ENCODE assay signal across 8 mouse cellular contexts in the genomic region with DNA sequence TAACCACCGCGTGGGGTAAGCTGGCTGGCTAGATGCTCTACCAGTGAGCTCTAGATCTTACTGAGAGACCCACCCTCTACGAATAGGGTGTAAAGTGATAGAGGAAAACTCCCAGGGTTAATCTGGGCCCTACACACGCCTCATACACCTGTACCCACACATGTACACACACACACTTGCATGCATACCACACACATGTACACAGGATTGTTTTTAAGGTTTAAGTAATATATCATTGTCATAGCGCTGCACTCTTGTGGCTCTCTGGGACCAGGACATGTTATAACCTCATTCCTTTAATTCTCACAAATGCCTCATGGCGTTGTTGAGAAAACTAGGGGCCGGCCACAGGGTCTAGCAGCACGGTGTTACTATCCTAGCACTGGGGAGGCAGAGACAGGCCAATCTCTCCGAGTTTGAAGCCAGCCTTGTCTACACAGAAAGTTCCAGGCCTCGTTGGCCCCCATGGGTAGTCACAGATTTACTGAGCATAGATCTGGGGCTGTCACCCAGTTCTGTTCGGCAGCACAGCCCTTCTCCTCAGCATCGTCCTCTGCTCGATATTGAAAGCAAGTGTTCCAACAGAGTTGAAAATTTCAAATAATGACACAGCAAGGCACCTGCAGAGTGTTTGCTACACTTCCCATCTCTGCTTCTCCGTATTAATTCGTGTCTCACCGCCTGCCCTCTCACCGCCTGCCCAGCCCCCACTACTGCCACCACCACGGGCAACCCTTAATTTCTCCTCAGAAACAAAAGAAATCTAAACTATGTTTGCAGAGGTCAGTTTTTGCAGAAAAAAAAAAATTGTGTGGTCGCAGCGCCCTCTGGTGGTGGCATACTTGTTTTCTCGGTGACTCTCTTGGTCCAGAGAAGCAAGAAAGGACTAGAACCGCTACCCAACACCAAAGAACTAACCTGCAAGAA. TPM values are rescaled to one million over a fixed set of nuclear protein-coding genes. Genes with fewer than 3 reads are reported as not detected.
A peak's percentile ranks its signal among the peaks of the same experiment; 100 is the strongest.
DNase-seq lines count a peak whose midpoint lies in the region; ATAC-seq and TF ChIP-seq lines count a peak whose summit lies in the region.

No protein-coding gene starts in this region.

- DNase-seq in CD8-positive naive resting alpha-beta T cell, adult 2 months (ENCODE audit: low read depth in 2 of 2, low spot score in 2 of 2): peak; percentile 26 to 42
- DNase-seq in adrenal gland, adult (ENCODE audit: inconsistent age in 2 of 2, low spot score in 1 of 2): peak; percentile 47 to 88
- peak; percentile 81 for DNase-seq in embryo, embryonic 9.5 days (ENCODE audit: extremely low spot score)
- peak; percentile 67 for DNase-seq in kidney, adult 2 months
- DNase-seq in liver, embryonic 11.5 days (ENCODE audit: low spot score): peak; percentile 74
- DNase-seq in thymus, postnatal 25 days: peak; percentile 34

- no peak overlapping the region for H3K4me2 ChIP-seq in liver, embryonic 11.5 days
- peak overlapping the region; percentile 34; the same call in 1 of the 2 replicates for H3K4me2 ChIP-seq in neural tube, embryonic 12.5 days (replicated peaks)

- no peaks in the 10 kb centered on the region for H3K27me3 ChIP-seq in kidney, adult 2 months (replicated peaks; ENCODE audit: control insufficient read depth, insufficient read depth, low read length)
- no peaks in the 10 kb centered on the region for H3K27me3 ChIP-seq in liver, embryonic 11.5 days (replicated peaks; ENCODE audit: control insufficient read depth, insufficient read depth, low read length)
- no peaks in the 10 kb centered on the region for H3K27me3 ChIP-seq in neural tube, embryonic 12.5 days (replicated peaks)

- peak; percentile 43; the same call in 1 of the 2 replicates for ATAC-seq in granulocyte monocyte progenitor cell, adult 5-6 weeks (replicated peaks; ENCODE audit: poor library complexity, severe bottlenecking)
- no peak for ATAC-seq in liver, embryonic 11.5 days (replicated peaks; ENCODE audit: low FRiP score)
- ATAC-seq in neural tube, embryonic 12.5 days (ENCODE audit: low FRiP score, low read depth): peak; percentile 57; the same call in 1 of the 2 replicates

- peak; percentile 70 for TF ChIP-seq CTCF in kidney, adult 2 months (conservative IDR thresholded peaks at IDR 0.05; ENCODE audit: insufficient read depth, insufficient read length, low read depth, low read length)

- no peak overlapping the region for H3K4me3 ChIP-seq in kidney, adult 2 months (ENCODE audit: insufficient read depth, low read depth, low read length)
- H3K4me3 ChIP-seq in liver, embryonic 11.5 days (ENCODE audit: low read depth, low read length): no peak overlapping the region
- no peak overlapping the region for H3K4me3 ChIP-seq in neural tube, embryonic 12.5 days

- no peaks in the 10 kb centered on the region for H3K36me3 ChIP-seq in kidney, adult 2 months (ENCODE audit: control insufficient read depth, insufficient read depth, low read length)
- no peaks in the 10 kb centered on the region for H3K36me3 ChIP-seq in liver, embryonic 11.5 days (ENCODE audit: control insufficient read depth, insufficient read depth, low read length)
- no peaks in the 10 kb centered on the region for H3K36me3 ChIP-seq in neural tube, embryonic 12.5 days

- H3K27ac ChIP-seq in kidney, adult 2 months (ENCODE audit: insufficient read depth, low read depth, low read length): no peak overlapping the region
- H3K27ac ChIP-seq in liver, embryonic 11.5 days (ENCODE audit: low read depth, low read length): no peak overlapping the region
- H3K27ac ChIP-seq in neural tube, embryonic 12.5 days: no peak overlapping the region

- H3K9me3 ChIP-seq in liver, embryonic 11.5 days (ENCODE audit: control insufficient read depth, low read length): no peaks in the 10 kb centered on the region
- no peaks in the 10 kb centered on the region for H3K9me3 ChIP-seq in neural tube, embryonic 12.5 days

- 51% methylated on average over 22 of the region's 22 CpGs for WGBS in kidney, adult 2 months
- WGBS in liver, embryonic 11.5 days: 50% methylated on average over 22 of the region's 22 CpGs
- WGBS in neural tube, embryonic 12.5 days: 54% methylated on average over 22 of the region's 22 CpGs

- no peak for TF ChIP-seq POLR2A in kidney, adult 2 months (IDR thresholded peaks at IDR 0.05; ENCODE audit: low read depth, low read length)

- H3K4me1 ChIP-seq in kidney, adult 2 months (ENCODE audit: control insufficient read depth, insufficient read depth, low read length): peaks cover 3% of the 10 kb centered on the region; the same call in 1 of the 2 replicates
- H3K4me1 ChIP-seq in liver, embryonic 11.5 days (replicated peaks; ENCODE audit: control insufficient read depth, insufficient read depth, low read length): no peaks in the 10 kb centered on the region
- no peaks in the 10 kb centered on the region for H3K4me1 ChIP-seq in neural tube, embryonic 12.5 days

- H3K9ac ChIP-seq in liver, embryonic 11.5 days (ENCODE audit: low read depth, low read length): no peak overlapping the region
- no peak overlapping the region for H3K9ac ChIP-seq in neural tube, embryonic 12.5 days

RNA-seq across cellular contexts. Expression of a gene that starts 17.5 kb away (rescaled TPM):
- total RNA-seq in granulocyte monocyte progenitor cell, adult 5-6 weeks (2014; fragmentation: Nextera tagmentation): 23.8 and 47.4 TPM in 2 replicates
- 37.1 and 48.8 TPM in 2 replicates for total RNA-seq in granulocyte monocyte progenitor cell, adult 5-6 weeks (2017)
- polyA plus RNA-seq in kidney, adult 2 months (2012; rRNA removed): 9.4 and 13.7 TPM in 2 replicates
- polyA plus RNA-seq in liver, embryonic 11.5 days (2014; fragmentation: Nextera tagmentation; extraction: Ambion mirVana): 36.5 and 39.1 TPM in 2 replicates
- 48.8 and 52.1 TPM in 2 replicates for polyA plus RNA-seq in neural tube, embryonic 12.5 days (2016; fragmentation: Nextera tagmentation; extraction: Ambion mirVana)

RNA-seq across cellular contexts. Expression of a gene that starts 32.7 kb away (rescaled TPM):
- total RNA-seq in granulocyte monocyte progenitor cell, adult 5-6 weeks (2014; fragmentation: Nextera tagmentation): 9.7 and 16.0 TPM in 2 replicates
- 15.9 and 18.6 TPM in 2 replicates for total RNA-seq in granulocyte monocyte progenitor cell, adult 5-6 weeks (2017)
- polyA plus RNA-seq in kidney, adult 2 months (2012; rRNA removed): 7.4 and 9.4 TPM in 2 replicates
- 37.4 and 39.6 TPM in 2 replicates for polyA plus RNA-seq in liver, embryonic 11.5 days (2014; fragmentation: Nextera tagmentation; extraction: Ambion mirVana)
- 64.7 and 68.2 TPM in 2 replicates for polyA plus RNA-seq in neural tube, embryonic 12.5 days (2016; fragmentation: Nextera tagmentation; extraction: Ambion mirVana)
